Mouse (Mus musculus) testis, adult 2 months (tissue): ENCODE results near the gene Zdhhc9.

Source experiments
- CTCF ChIP-seq: fragments of 200-500 bp; IDR thresholded peaks from 2 replicates; pipeline ENCODE4 v1.5.1; 2012; ENCODE audit warnings: low read depth, mild to moderate bottlenecking, inconsistent platforms, low read length, moderate library complexity; ENCODE audit not compliant: control insufficient read depth, insufficient read depth, insufficient replicate concordance
- POLR2A ChIP-seq: fragments of 200-500 bp; IDR thresholded peaks from 2 replicates; pipeline ENCODE4 v1.6.1; 2012; ENCODE audit warnings: low read depth, mild to moderate bottlenecking, inconsistent platforms, low read length, moderate library complexity; ENCODE audit not compliant: control insufficient read depth

DNA sequence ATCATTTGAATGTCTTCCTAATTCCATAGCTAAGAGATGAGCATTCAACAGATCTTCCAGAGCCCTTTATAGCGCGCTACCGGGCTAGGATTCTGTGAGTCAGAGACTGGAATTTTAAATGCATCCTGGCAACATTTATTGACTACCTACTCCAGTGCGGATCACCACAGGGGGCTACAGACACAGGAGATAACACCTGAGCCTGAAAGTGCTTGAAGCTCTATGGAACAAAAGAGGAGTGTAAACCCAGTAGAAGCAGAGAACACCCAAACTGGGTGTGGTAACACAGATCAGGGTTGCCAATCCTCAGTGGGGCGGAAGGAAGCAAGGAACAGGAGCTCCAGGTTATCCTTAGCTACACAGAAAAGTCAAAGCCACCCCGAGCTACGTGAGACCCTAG lies 6.2 kb downstream of the Zdhhc9 start:
- no peak for TF ChIP-seq CTCF
- TF ChIP-seq POLR2A = no peak
